Mouse (Mus musculus): ENCODE data around the gene Ccdc12. TPM values are rescaled to one million over a fixed set of nuclear protein-coding genes. Genes with fewer than 3 reads are reported as not detected.

Gene Ccdc12
- polyA plus RNA-seq, 1 experiment from 2014 or later, result 134 TPM

DNA sequence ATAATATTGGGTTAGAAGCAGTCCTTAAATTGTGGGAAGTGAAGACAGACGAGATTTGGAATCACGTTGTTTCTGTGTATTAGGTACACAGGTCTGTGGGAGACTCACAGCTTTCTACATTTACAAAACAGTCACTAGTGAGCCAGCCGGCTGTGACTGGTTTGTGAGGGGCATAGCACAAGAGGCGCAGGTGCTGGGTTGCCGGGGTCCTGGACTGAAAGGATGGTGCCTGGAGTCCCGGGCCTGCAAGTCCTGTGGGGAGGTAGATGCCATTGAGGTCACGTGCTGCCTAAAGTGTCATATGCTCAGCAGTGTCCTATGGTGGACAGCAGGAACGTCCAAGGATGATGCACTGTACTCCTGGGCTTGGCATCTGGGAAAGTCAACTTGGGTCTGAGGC lies 10.1 kb downstream of the Ccdc12 start:
- ATAC-seq (ENCODE audit: insufficient read depth, low FRiP score, low TSS enrichment), result no peak
- Histone ChIP-seq H3K36me3 (ENCODE audit: control insufficient read depth, insufficient read depth, low read length) (no peaks in the 10 kb centered on the region), H3K4me2 (ENCODE audit: low read depth) (0 out of 2 replicates have a peak overlapping the region, but pooled peaks have one; percentile 2), H3K4me1 (ENCODE audit: control insufficient read depth, insufficient read depth, low read length) (peaks cover 4% of the 10 kb centered on the region; the same call in 1 of the 2 replicates), H3K27me3 (ENCODE audit: control insufficient read depth, insufficient read depth, low read length) (no peaks in the 10 kb centered on the region), H3K4me3 (ENCODE audit: low read depth, low read length) (no peak overlapping the region), H3K9me3 (ENCODE audit: control insufficient read depth, low read length) (no peaks in the 10 kb centered on the region), H3K27ac (ENCODE audit: low read depth, low read length) (no peak overlapping the region), H3K9ac (ENCODE audit: low read length) (no peak overlapping the region)
- no peak for DNase-seq (ENCODE audit: low spot score)
- 28% methylated on average over 8 of the region's 8 CpGs for WGBS

DNA sequence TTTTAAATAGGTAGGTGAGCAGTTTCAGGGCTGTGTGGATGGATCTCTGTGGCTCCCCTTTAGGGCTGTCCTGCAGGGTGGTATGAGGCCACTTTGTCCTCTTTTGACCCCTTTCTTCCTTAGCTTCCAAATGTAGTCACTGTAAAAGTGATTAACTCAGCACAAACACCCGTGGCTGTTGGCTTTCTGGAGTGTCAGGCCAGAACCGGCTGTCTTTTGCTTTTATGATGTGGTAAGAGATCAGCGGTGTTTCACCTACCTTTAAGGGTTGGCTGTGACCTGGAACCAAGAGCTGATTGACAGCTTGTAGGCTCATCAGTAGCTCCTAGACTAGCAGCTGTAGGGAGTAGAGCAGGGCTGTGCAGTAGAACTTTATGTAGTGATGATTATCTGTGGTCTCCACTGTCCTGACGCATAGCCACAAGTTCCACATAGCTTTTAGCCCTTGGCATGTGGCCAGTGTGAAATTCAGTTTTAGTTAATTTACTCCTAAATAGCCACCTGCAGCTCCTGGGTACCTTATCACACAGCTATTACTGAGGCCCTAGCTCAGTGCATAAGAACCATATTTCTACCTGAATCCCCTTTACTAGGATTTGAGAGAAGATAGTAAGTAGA lies 11.0 kb downstream of the Ccdc12 start:
- no peak overlapping the region for H3K4me2 ChIP-seq (ENCODE audit: low read depth)
- WGBS, result 51% methylated on average over 4 of the region's 4 CpGs
- DNase-seq (ENCODE audit: low spot score) (no peak), ATAC-seq (ENCODE audit: insufficient read depth, low FRiP score, low TSS enrichment) (no peak)
- H3K27ac ChIP-seq (ENCODE audit: low read depth, low read length), result no peak overlapping the region
- no peaks in the 10 kb centered on the region for H3K27me3 ChIP-seq (ENCODE audit: control insufficient read depth, insufficient read depth, low read length)
- no peaks in the 10 kb centered on the region for H3K36me3 ChIP-seq (ENCODE audit: control insufficient read depth, insufficient read depth, low read length)
- H3K9me3 ChIP-seq (ENCODE audit: control insufficient read depth, low read length), result no peaks in the 10 kb centered on the region
- no peak overlapping the region for H3K9ac ChIP-seq (ENCODE audit: low read length)
- H3K4me1 ChIP-seq (ENCODE audit: control insufficient read depth, insufficient read depth, low read length), result peaks cover 4% of the 10 kb centered on the region; the same call in 1 of the 2 replicates
- H3K4me3 ChIP-seq (ENCODE audit: low read depth, low read length), result no peak overlapping the region

DNA sequence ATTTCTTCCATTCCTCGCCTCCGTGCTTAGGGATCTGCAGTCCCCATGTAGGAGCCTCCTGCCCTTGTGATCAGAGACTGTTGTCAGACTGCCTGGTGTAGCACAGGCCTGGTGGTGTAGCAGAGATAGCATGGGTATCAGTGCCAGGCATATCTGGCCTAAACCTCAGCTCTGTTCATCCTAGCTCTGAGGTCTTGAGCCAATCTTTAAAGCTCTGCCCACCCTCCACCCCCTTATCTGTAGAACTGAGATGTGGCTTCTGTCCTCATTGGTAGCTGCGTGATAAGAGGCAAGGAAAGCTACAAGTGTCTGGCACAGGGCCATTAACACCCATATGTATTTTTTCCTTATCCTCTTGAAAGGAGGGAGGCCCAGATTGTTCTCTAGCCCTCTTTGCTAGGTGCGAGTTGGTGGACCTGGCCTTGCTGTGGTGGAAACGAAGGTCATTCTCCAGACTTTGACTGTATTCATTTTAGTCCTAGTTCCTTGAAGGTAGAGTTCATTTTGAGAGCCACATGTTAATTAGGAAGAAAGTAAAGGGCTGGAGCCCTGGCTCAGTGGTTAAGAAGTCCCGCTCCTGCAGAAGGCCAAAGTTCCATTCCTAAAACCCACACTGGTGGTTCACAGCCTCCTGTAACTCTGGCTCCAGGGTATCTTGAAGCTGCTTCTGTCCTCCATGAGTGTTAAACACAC lies 12.4 kb downstream of the Ccdc12 start:
- ATAC-seq (ENCODE audit: insufficient read depth, low FRiP score, low TSS enrichment), result no peak
- no peak for DNase-seq (ENCODE audit: low spot score)
- Histone ChIP-seq H3K4me2 (ENCODE audit: low read depth) (no peak overlapping the region), H3K27me3 (ENCODE audit: control insufficient read depth, insufficient read depth, low read length) (no peaks in the 10 kb centered on the region), H3K9me3 (ENCODE audit: control insufficient read depth, low read length) (no peaks in the 10 kb centered on the region), H3K4me3 (ENCODE audit: low read depth, low read length) (no peak overlapping the region), H3K4me1 (ENCODE audit: control insufficient read depth, insufficient read depth, low read length) (peaks cover 4% of the 10 kb centered on the region; the same call in 1 of the 2 replicates), H3K27ac (ENCODE audit: low read depth, low read length) (no peak overlapping the region), H3K36me3 (ENCODE audit: control insufficient read depth, insufficient read depth, low read length) (no peaks in the 10 kb centered on the region), H3K9ac (ENCODE audit: low read length) (no peak overlapping the region)
- WGBS, result 93% methylated on average over 6 of the region's 6 CpGs

DNA sequence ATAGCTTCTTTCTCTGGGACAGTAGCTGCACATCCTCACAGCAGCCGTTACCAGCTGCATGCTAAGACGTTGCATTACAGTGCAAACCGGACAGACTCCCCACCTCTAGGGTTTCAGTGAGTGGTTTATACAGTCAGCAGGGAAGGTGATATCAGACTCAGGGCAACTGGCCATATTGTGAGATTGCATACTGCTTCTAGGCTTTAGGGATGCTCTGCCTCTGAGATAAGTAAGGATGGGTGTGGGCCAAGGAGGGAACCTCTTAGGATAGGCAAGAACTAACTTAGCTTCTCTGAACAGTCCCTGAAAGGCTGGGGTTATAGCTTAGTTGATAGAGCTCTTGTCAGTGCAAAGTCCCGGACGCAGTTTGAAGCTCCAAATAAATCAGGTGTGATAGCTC lies 13.5 kb downstream of the Ccdc12 start:
- 94% methylated on average over 5 of the region's 5 CpGs for WGBS
- Histone ChIP-seq H3K9ac (ENCODE audit: low read length) (no peak overlapping the region), H3K4me2 (ENCODE audit: low read depth) (no peak overlapping the region), H3K27me3 (ENCODE audit: control insufficient read depth, insufficient read depth, low read length) (no peaks in the 10 kb centered on the region), H3K9me3 (ENCODE audit: control insufficient read depth, low read length) (no peaks in the 10 kb centered on the region), H3K27ac (ENCODE audit: low read depth, low read length) (no peak overlapping the region), H3K4me3 (ENCODE audit: low read depth, low read length) (no peak overlapping the region), H3K4me1 (ENCODE audit: control insufficient read depth, insufficient read depth, low read length) (peaks cover 4% of the 10 kb centered on the region; the same call in 1 of the 2 replicates), H3K36me3 (ENCODE audit: control insufficient read depth, insufficient read depth, low read length) (no peaks in the 10 kb centered on the region)
- DNase-seq (ENCODE audit: low spot score) (no peak), ATAC-seq (ENCODE audit: insufficient read depth, low FRiP score, low TSS enrichment) (no peak)

DNA sequence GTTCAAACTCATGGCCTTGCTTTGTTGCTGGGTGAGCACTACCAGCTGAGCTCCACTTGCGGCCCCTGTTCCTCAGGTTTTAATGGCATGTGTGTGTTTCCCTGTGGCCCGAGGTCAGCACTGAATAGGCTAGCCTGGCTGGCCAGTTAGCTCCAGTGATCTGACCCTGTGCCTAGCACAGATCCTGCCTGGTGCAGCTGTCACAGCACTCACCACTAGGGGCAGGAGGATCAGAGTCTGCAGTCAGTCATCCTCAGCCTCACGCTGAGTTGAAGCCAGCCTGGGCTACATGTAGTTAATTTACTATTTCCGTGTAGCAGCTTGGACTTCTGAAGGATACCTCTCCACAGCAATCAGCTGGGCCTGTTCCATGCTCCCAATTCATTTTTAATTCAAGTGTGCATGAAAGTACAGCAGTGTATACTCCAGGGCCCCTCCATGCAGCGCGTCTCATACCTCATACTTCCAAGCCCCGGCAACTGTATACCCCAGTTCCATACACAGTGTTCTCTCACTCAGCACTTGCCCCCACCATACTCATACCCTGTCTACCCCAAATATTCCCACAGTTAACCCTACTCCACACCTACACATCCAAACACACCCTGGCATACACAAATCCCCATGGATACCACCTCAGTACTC lies 16.3 kb downstream of the Ccdc12 start:
- DNase-seq (ENCODE audit: low spot score), result no peak
- 59% methylated on average over 7 of the region's 7 CpGs for WGBS
- Histone ChIP-seq H3K27ac (ENCODE audit: low read depth, low read length) (no peak overlapping the region), H3K4me3 (ENCODE audit: low read depth, low read length) (no peak overlapping the region), H3K4me2 (ENCODE audit: low read depth) (no peak overlapping the region), H3K27me3 (ENCODE audit: control insufficient read depth, insufficient read depth, low read length) (no peaks in the 10 kb centered on the region), H3K36me3 (ENCODE audit: control insufficient read depth, insufficient read depth, low read length) (no peaks in the 10 kb centered on the region), H3K9me3 (ENCODE audit: control insufficient read depth, low read length) (no peaks in the 10 kb centered on the region), H3K9ac (ENCODE audit: low read length) (no peak overlapping the region), H3K4me1 (ENCODE audit: control insufficient read depth, insufficient read depth, low read length) (no peaks in the 10 kb centered on the region; the same call in 1 of the 2 replicates)
- ATAC-seq (ENCODE audit: insufficient read depth, low FRiP score, low TSS enrichment), result no peak

DNA sequence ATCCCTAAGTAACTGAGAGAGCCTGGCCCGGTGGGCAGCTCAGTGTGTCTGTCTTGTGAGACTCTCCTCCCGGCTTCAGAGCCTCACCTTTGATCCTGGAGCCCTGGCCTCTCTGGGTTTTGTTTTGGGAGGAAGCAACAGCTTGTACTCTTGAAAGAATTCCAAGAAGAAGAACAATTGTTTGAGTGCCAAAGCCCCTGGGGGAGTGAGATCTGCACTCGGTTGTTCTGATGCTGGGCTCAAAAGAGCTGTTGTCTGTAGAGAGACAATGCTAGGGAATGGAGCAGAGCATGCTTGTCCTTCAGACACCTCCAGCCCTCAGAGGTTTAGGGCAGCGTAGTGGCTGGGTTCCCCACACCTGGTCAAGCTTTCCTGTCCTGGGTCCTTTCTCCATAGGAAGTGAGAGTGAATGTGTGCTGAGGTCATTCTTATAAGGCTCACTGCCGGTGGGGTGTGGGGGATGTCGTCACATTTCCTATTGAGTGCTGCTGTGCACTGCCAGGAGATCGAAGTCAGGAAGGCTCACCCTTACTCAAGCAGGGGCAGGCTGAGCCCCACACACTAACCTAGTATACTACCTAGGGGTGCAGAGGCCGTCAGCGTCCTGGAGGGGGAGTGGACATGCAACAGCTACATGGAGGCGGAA lies 16.9 kb downstream of the Ccdc12 start:
- no peak overlapping the region for H3K27ac ChIP-seq (ENCODE audit: low read depth, low read length)

DNA sequence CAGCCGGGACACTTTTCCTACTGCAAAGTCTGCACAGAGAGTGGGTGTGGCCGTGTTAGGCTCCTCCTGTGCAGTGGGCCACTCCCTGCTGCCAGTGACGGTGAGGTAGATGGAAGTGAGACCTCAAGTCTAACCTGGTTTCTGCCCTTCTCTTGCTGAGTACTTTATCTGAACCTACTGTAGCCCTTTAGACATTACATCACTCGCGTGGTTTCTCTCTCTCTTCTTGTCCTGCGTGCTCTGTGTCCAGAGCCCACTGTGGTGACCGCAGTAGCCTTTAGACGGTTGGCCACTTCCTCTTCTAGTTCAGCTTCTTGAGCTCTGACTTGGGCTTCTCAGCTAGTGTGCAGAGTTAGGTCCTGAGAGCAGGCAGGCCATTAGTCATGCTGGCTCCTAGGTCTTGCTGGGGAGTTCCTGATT lies 20.2 kb downstream of the Ccdc12 start:
- Histone ChIP-seq H3K36me3 (ENCODE audit: control insufficient read depth, insufficient read depth, low read length) (no peaks in the 10 kb centered on the region), H3K4me1 (ENCODE audit: control insufficient read depth, insufficient read depth, low read length) (no peaks in the 10 kb centered on the region; the same call in 1 of the 2 replicates), H3K4me3 (ENCODE audit: low read depth, low read length) (no peak overlapping the region), H3K9me3 (ENCODE audit: control insufficient read depth, low read length) (no peaks in the 10 kb centered on the region), H3K9ac (ENCODE audit: low read length) (no peak overlapping the region), H3K4me2 (ENCODE audit: low read depth) (no peak overlapping the region), H3K27ac (ENCODE audit: low read depth, low read length) (no peak overlapping the region), H3K27me3 (ENCODE audit: control insufficient read depth, insufficient read depth, low read length) (no peaks in the 10 kb centered on the region)
- no peak for ATAC-seq (ENCODE audit: insufficient read depth, low FRiP score, low TSS enrichment)
- 88% methylated on average over 8 of the region's 8 CpGs for WGBS
- no peak for DNase-seq (ENCODE audit: low spot score)

More for the DNA sequence above, 16.9 kb downstream of the Ccdc12 start:
- ATAC-seq (ENCODE audit: insufficient read depth, low FRiP score, low TSS enrichment), result no peak
- H3K9me3 ChIP-seq (ENCODE audit: control insufficient read depth, low read length), result no peaks in the 10 kb centered on the region
- WGBS, result 68% methylated on average over 10 of the region's 10 CpGs
- H3K36me3 ChIP-seq (ENCODE audit: control insufficient read depth, insufficient read depth, low read length), result no peaks in the 10 kb centered on the region
- H3K4me1 ChIP-seq (ENCODE audit: control insufficient read depth, insufficient read depth, low read length), result no peaks in the 10 kb centered on the region; the same call in 1 of the 2 replicates
- no peak for DNase-seq (ENCODE audit: low spot score)
- H3K4me3 ChIP-seq (ENCODE audit: low read depth, low read length), result no peak overlapping the region
- no peak overlapping the region for H3K4me2 ChIP-seq (ENCODE audit: low read depth)
- no peaks in the 10 kb centered on the region for H3K27me3 ChIP-seq (ENCODE audit: control insufficient read depth, insufficient read depth, low read length)
- no peak overlapping the region for H3K9ac ChIP-seq (ENCODE audit: low read length)

DNA sequence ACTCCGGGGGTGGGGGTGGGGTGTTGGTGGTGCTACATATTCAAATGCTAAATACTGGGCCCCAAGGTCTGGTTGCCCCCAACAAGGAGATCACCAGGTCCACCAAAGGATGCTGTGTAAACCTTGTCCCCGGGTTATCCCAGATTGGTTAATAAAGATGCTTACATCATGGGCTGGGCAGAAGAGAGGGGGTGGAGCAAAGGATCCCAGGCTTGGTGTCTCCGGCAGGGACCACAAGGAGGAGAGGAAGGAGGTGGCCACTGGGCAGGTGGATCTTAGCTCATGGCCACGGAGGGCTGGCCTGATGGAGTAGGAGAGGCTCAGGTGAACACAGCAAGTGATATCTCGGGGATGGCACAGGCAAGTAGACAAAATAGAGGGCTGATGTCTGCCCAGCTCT lies 22.6 kb downstream of the Ccdc12 start:
- no peaks in the 10 kb centered on the region for H3K27me3 ChIP-seq (ENCODE audit: control insufficient read depth, insufficient read depth, low read length)
- ATAC-seq (ENCODE audit: insufficient read depth, low FRiP score, low TSS enrichment) (no peak), DNase-seq (ENCODE audit: low spot score) (no peak)
- H3K36me3 ChIP-seq (ENCODE audit: control insufficient read depth, insufficient read depth, low read length), result no peaks in the 10 kb centered on the region
- H3K27ac ChIP-seq (ENCODE audit: low read depth, low read length), result no peak overlapping the region
- H3K9me3 ChIP-seq (ENCODE audit: control insufficient read depth, low read length), result no peaks in the 10 kb centered on the region
- no peak overlapping the region for H3K4me3 ChIP-seq (ENCODE audit: low read depth, low read length)
- peaks cover 6% of the 10 kb centered on the region; the same call in 1 of the 2 replicates for H3K4me1 ChIP-seq (ENCODE audit: control insufficient read depth, insufficient read depth, low read length)
- no peak overlapping the region for H3K4me2 ChIP-seq (ENCODE audit: low read depth)
- H3K9ac ChIP-seq (ENCODE audit: low read length), result no peak overlapping the region
- 68% methylated on average over 5 of the region's 5 CpGs for WGBS

All from neural tube, embryonic 11.5 days (tissue).